Mouse (Mus musculus): ENCODE data around the gene Ksr1. TPM values are rescaled to one million over a fixed set of nuclear protein-coding genes. Genes with fewer than 3 reads are reported as not detected.

Gene Ksr1
- polyA plus RNA-seq, 1 experiment from 2014 or later, result 4.4 TPM

- Histone ChIP-seq H3K4me3 (ENCODE audit: low read depth, low read length) (no peak overlapping the region), H3K27ac (ENCODE audit: low read depth, low read length) (no peak overlapping the region), H3K4me2 (no peak overlapping the region), H3K9me3 (replicated peaks; ENCODE audit: control insufficient read depth, low read length) (0 out of 2 replicates have a peak, but pooled peaks cover 2% of the 10 kb centered on the region), H3K36me3 (ENCODE audit: control insufficient read depth, insufficient read depth, low read length) (peaks cover 15% of the 10 kb centered on the region), H3K4me1 (ENCODE audit: control insufficient read depth, insufficient read depth, low read length) (peaks cover 9% of the 10 kb centered on the region), H3K9ac (ENCODE audit: low read depth, low read length) (no peak overlapping the region), H3K27me3 (ENCODE audit: control insufficient read depth, insufficient read depth, low read length) (no peaks in the 10 kb centered on the region)
- ATAC-seq (replicated peaks; ENCODE audit: insufficient number of reproducible peaks, low FRiP score, low TSS enrichment), result no peak
- 92% methylated on average over 25 of the region's 25 CpGs for WGBS (ENCODE audit: insufficient replicate concordance)
Measured at GRCm38 (mm10) chr11:79044798-79045197, 101.4 kb downstream of the Ksr1 start.

- Histone ChIP-seq H3K4me2 (no peak overlapping the region), H3K4me1 (ENCODE audit: control insufficient read depth, insufficient read depth, low read length) (peaks cover 4% of the 10 kb centered on the region), H3K9me3 (replicated peaks; ENCODE audit: control insufficient read depth, low read length) (no peaks in the 10 kb centered on the region), H3K27me3 (ENCODE audit: control insufficient read depth, insufficient read depth, low read length) (no peaks in the 10 kb centered on the region), H3K4me3 (ENCODE audit: low read depth, low read length) (no peak overlapping the region), H3K9ac (ENCODE audit: low read depth, low read length) (no peak overlapping the region), H3K36me3 (ENCODE audit: control insufficient read depth, insufficient read depth, low read length) (peaks cover 13% of the 10 kb centered on the region), H3K27ac (ENCODE audit: low read depth, low read length) (no peak overlapping the region)
- 82% methylated on average over 14 of the region's 14 CpGs for WGBS (ENCODE audit: insufficient replicate concordance)
- ATAC-seq (replicated peaks; ENCODE audit: insufficient number of reproducible peaks, low FRiP score, low TSS enrichment), result no peak
Measured at GRCm38 (mm10) chr11:79041908-79042430, 104.2 kb downstream of the Ksr1 start.

GRCm38 (mm10) chr11:79039488-79039887 is 106.7 kb downstream of the Ksr1 start:
- H3K9me3 ChIP-seq (replicated peaks; ENCODE audit: control insufficient read depth, low read length), result no peaks in the 10 kb centered on the region
- H3K36me3 ChIP-seq (ENCODE audit: control insufficient read depth, insufficient read depth, low read length), result peaks cover 10% of the 10 kb centered on the region
- ATAC-seq (replicated peaks; ENCODE audit: insufficient number of reproducible peaks, low FRiP score, low TSS enrichment), result no peak
- 0 out of 2 replicates have a peak overlapping the region, but pooled peaks have one; percentile 2 for H3K9ac ChIP-seq (ENCODE audit: low read depth, low read length)
- H3K27ac ChIP-seq (ENCODE audit: low read depth, low read length), result no peak overlapping the region
- 46% methylated on average over 2 of the region's 2 CpGs for WGBS (ENCODE audit: insufficient replicate concordance)
- no peak overlapping the region for H3K4me3 ChIP-seq (ENCODE audit: low read depth, low read length)
- no peak overlapping the region for H3K4me2 ChIP-seq
- H3K27me3 ChIP-seq (ENCODE audit: control insufficient read depth, insufficient read depth, low read length), result no peaks in the 10 kb centered on the region
- H3K4me1 ChIP-seq (ENCODE audit: control insufficient read depth, insufficient read depth, low read length), result no peaks in the 10 kb centered on the region

GRCm38 (mm10) chr11:79037555-79037954 is 108.7 kb downstream of the Ksr1 start:
- Histone ChIP-seq H3K9me3 (replicated peaks; ENCODE audit: control insufficient read depth, low read length) (no peaks in the 10 kb centered on the region), H3K27me3 (ENCODE audit: control insufficient read depth, insufficient read depth, low read length) (no peaks in the 10 kb centered on the region), H3K4me3 (ENCODE audit: low read depth, low read length) (no peak overlapping the region), H3K36me3 (ENCODE audit: control insufficient read depth, insufficient read depth, low read length) (peaks cover 7% of the 10 kb centered on the region; the same call in 1 of the 2 replicates), H3K4me2 (no peak overlapping the region), H3K4me1 (ENCODE audit: control insufficient read depth, insufficient read depth, low read length) (no peaks in the 10 kb centered on the region), H3K9ac (ENCODE audit: low read depth, low read length) (no peak overlapping the region), H3K27ac (ENCODE audit: low read depth, low read length) (no peak overlapping the region)
- WGBS (ENCODE audit: insufficient replicate concordance), result 72% methylated on average over 12 of the region's 12 CpGs
- no peak for ATAC-seq (replicated peaks; ENCODE audit: insufficient number of reproducible peaks, low FRiP score, low TSS enrichment)

- ATAC-seq (replicated peaks; ENCODE audit: insufficient number of reproducible peaks, low FRiP score, low TSS enrichment), result no peak
- H3K9ac ChIP-seq (ENCODE audit: low read depth, low read length), result no peak overlapping the region
- no peaks in the 10 kb centered on the region; the same call in 1 of the 2 replicates for H3K4me1 ChIP-seq (ENCODE audit: control insufficient read depth, insufficient read depth, low read length)
- WGBS (ENCODE audit: insufficient replicate concordance), result 83% methylated on average over 13 of the region's 13 CpGs
- H3K27me3 ChIP-seq (ENCODE audit: control insufficient read depth, insufficient read depth, low read length), result no peaks in the 10 kb centered on the region
- H3K4me2 ChIP-seq, result no peak overlapping the region
- no peaks in the 10 kb centered on the region for H3K9me3 ChIP-seq (replicated peaks; ENCODE audit: control insufficient read depth, low read length)
- H3K27ac ChIP-seq (ENCODE audit: low read depth, low read length), result no peak overlapping the region
- H3K36me3 ChIP-seq (ENCODE audit: control insufficient read depth, insufficient read depth, low read length), result peaks cover 7% of the 10 kb centered on the region; the same call in 1 of the 2 replicates
- no peak overlapping the region for H3K4me3 ChIP-seq (ENCODE audit: low read depth, low read length)
Measured at GRCm38 (mm10) chr11:79036324-79036723, 109.9 kb downstream of the Ksr1 start.

- no peak overlapping the region for H3K4me2 ChIP-seq
Measured at GRCm38 (mm10) chr11:79033636-79034035, 112.6 kb downstream of the Ksr1 start.

GRCm38 (mm10) chr11:79033021-79033420 is 113.2 kb downstream of the Ksr1 start:
- 79% methylated on average over 12 of the region's 12 CpGs for WGBS (ENCODE audit: insufficient replicate concordance)

More at GRCm38 (mm10) chr11:79033636-79034035, 112.6 kb downstream of the Ksr1 start:
- Histone ChIP-seq H3K9me3 (replicated peaks; ENCODE audit: control insufficient read depth, low read length) (no peaks in the 10 kb centered on the region), H3K27ac (ENCODE audit: low read depth, low read length) (no peak overlapping the region), H3K4me3 (ENCODE audit: low read depth, low read length) (no peak overlapping the region), H3K36me3 (ENCODE audit: control insufficient read depth, insufficient read depth, low read length) (0 out of 2 replicates have a peak, but pooled peaks cover 2% of the 10 kb centered on the region), H3K27me3 (ENCODE audit: control insufficient read depth, insufficient read depth, low read length) (no peaks in the 10 kb centered on the region), H3K4me1 (ENCODE audit: control insufficient read depth, insufficient read depth, low read length) (peaks cover 7% of the 10 kb centered on the region), H3K9ac (ENCODE audit: low read depth, low read length) (no peak overlapping the region)
- no peak for ATAC-seq (replicated peaks; ENCODE audit: insufficient number of reproducible peaks, low FRiP score, low TSS enrichment)
- WGBS (ENCODE audit: insufficient replicate concordance), result 88% methylated on average over 11 of the region's 11 CpGs

GRCm38 (mm10) chr11:79031452-79031746 is 114.8 kb downstream of the Ksr1 start:
- WGBS (ENCODE audit: insufficient replicate concordance), result 63% methylated on average over 5 of the region's 5 CpGs
- H3K36me3 ChIP-seq (ENCODE audit: control insufficient read depth, insufficient read depth, low read length), result 0 out of 2 replicates have a peak, but pooled peaks cover 2% of the 10 kb centered on the region
- H3K9ac ChIP-seq (ENCODE audit: low read depth, low read length), result 0 out of 2 replicates have a peak overlapping the region, but pooled peaks have one; percentile 22
- no peaks in the 10 kb centered on the region for H3K9me3 ChIP-seq (replicated peaks; ENCODE audit: control insufficient read depth, low read length)
- H3K4me1 ChIP-seq (ENCODE audit: control insufficient read depth, insufficient read depth, low read length), result peaks cover 7% of the 10 kb centered on the region
- no peaks in the 10 kb centered on the region for H3K27me3 ChIP-seq (ENCODE audit: control insufficient read depth, insufficient read depth, low read length)
- no peak overlapping the region for H3K27ac ChIP-seq (ENCODE audit: low read depth, low read length)
- ATAC-seq (replicated peaks; ENCODE audit: insufficient number of reproducible peaks, low FRiP score, low TSS enrichment), result no peak
- H3K4me3 ChIP-seq (ENCODE audit: low read depth, low read length), result no peak overlapping the region
- H3K4me2 ChIP-seq, result peak overlapping the region; percentile 27; the same call in 1 of the 2 replicates

More at GRCm38 (mm10) chr11:79033021-79033420, 113.2 kb downstream of the Ksr1 start:
- no peak overlapping the region for H3K4me2 ChIP-seq
- 0 out of 2 replicates have a peak, but pooled peaks cover 2% of the 10 kb centered on the region for H3K36me3 ChIP-seq (ENCODE audit: control insufficient read depth, insufficient read depth, low read length)
- H3K27ac ChIP-seq (ENCODE audit: low read depth, low read length), result no peak overlapping the region
- no peaks in the 10 kb centered on the region for H3K27me3 ChIP-seq (ENCODE audit: control insufficient read depth, insufficient read depth, low read length)
- peaks cover 7% of the 10 kb centered on the region for H3K4me1 ChIP-seq (ENCODE audit: control insufficient read depth, insufficient read depth, low read length)
- no peak overlapping the region for H3K9ac ChIP-seq (ENCODE audit: low read depth, low read length)
- no peak overlapping the region for H3K4me3 ChIP-seq (ENCODE audit: low read depth, low read length)
- no peak for ATAC-seq (replicated peaks; ENCODE audit: insufficient number of reproducible peaks, low FRiP score, low TSS enrichment)
- H3K9me3 ChIP-seq (replicated peaks; ENCODE audit: control insufficient read depth, low read length), result no peaks in the 10 kb centered on the region
